Mouse (Mus musculus) heart, embryonic 10.5 days (tissue): ENCODE results near the gene Usp29. TPM values are rescaled to one million over a fixed set of nuclear protein-coding genes. Genes with fewer than 3 reads are reported as not detected.

Source experiments
- DNase-seq: peaks from one replicate; pipeline ENCODE4 v3.0.0-alpha.2; 2017; ENCODE audit warnings: low spot score
- H3K27ac ChIP-seq: fragments of 300-500 bp; sonication (generic); 2 replicates; pipeline ENCODE4 v1.5.1; 2016; ENCODE audit warnings: mild to moderate bottlenecking
- H3K27me3 ChIP-seq: fragments of 300-500 bp; sonication (generic); 2 replicates; pipeline ENCODE4 v1.6.1; 2016; ENCODE audit warnings: mild to moderate bottlenecking; ENCODE audit not compliant: poor library complexity, insufficient read depth, severe bottlenecking
- H3K36me3 ChIP-seq: fragments of 300-500 bp; sonication (generic); 2 replicates; pipeline ENCODE4 v1.6.1; 2016; ENCODE audit warnings: mild to moderate bottlenecking, moderate library complexity
- H3K4me1 ChIP-seq: fragments of 300-500 bp; sonication (generic); 2 replicates; pipeline ENCODE4 v1.6.1; 2016; ENCODE audit warnings: mild to moderate bottlenecking
- H3K4me3 ChIP-seq: fragments of 300-500 bp; sonication (generic); 2 replicates; pipeline ENCODE4 v1.5.1; 2016; ENCODE audit warnings: mild to moderate bottlenecking, moderate library complexity
- H3K9me3 ChIP-seq: fragments of 300-500 bp; sonication (generic); 2 replicates; pipeline ENCODE4 v1.6.1; 2016; ENCODE audit warnings: mild to moderate bottlenecking, moderate library complexity
- WGBS: fragments of 180-500 bp; shearing (Covaris S2); methylation state at CpG from one replicate; pipeline ENCODE4 v1.1.7; 2016; 5-methylcytosine and 5-hydroxymethylcytosine counted together
- polyA plus RNA-seq: library from polyadenylated mRNA; unstranded; fragments of >200 nt; fragmentation: Nextera tagmentation; extraction: Ambion mirVana; gene quantifications from 2 replicates; pipeline ENCODE4 v1.2.1, GENCODE M21; 2016

Usp29 gene
- polyA plus RNA-seq, 1 experiment from 2014 or later: 20.7 TPM

DNA sequence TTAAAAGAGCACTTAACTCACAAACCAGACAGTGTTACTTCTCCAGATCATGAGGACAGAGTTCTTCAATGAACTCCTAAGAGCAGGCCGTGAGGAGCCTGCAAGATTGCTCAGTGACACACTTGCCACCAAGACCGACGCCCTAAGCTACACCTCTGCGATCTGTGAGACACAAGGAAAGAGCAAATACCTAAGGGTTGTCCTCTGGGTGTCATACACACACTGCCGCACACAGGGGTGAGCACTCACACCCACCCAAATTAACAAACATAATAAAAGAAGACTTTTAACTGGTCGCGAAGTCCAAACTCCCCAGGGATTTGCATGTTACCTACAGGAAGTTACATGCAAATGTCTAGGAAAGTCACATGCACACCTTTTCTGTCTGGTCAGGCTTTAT lies 170.3 kb downstream of the Usp29 start:
- no peak for DNase-seq
- Histone ChIP-seq H3K4me3 (no peak overlapping the region), H3K36me3 (no peaks in the 10 kb centered on the region), H3K27me3 (no peaks in the 10 kb centered on the region), H3K27ac (no peak overlapping the region), H3K9me3 (no peaks in the 10 kb centered on the region), H3K4me1 (peaks cover 4% of the 10 kb centered on the region; the same call in 1 of the 2 replicates)
- WGBS: 91% methylated on average over 7 of the region's 7 CpGs

DNA sequence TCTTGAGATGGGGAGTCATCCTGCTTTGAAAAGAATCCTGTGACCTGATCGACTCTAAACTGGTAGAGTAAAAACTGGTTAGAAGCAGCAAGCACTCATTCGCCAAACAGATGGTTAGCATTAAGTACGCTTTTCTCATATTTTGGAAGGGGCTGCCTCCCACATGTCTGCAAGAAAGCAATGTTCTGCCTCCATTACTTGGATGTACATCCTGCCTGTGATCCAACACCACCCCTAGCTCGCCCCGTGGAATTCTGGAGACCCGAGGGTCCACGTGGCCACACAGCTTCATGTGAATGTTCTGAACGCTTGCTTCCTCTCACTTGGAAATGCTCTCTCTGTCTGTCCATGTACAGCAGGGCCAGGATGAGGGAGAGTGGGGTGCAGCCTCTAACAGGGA lies 173.1 kb downstream of the Usp29 start:
- Histone ChIP-seq H3K36me3 (no peaks in the 10 kb centered on the region), H3K4me1 (no peaks in the 10 kb centered on the region), H3K4me3 (no peak overlapping the region), H3K27ac (peak overlapping the region; percentile 42; the same call in 1 of the 2 replicates), H3K27me3 (no peaks in the 10 kb centered on the region), H3K9me3 (no peaks in the 10 kb centered on the region)
- no peak for DNase-seq
- WGBS: 82% methylated on average over 8 of the region's 8 CpGs

DNA sequence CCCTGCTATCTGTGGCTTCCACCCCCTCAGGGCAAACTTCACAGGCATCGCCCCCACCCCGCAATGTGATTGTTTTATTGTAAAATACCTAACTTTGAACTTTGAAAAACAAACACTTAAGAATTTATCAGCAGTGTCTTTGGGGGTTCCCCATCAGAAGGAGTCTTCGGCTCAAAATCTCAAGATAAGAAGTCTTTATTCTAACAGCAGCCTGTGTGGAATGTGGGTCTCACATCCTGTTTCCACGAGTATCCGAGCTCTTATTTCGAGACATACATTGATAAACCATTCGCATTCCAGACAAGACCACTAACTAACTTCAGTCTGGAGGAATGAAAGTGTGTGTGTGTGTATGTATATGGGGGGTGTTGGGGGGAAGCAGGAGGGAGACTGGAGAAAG lies 180.1 kb downstream of the Usp29 start:
- WGBS: 7% methylated on average over 7 of the region's 7 CpGs
- peak overlapping the region; percentile 79 for H3K27ac ChIP-seq
- H3K4me1 ChIP-seq: peaks cover 50% of the 10 kb centered on the region
- no peaks in the 10 kb centered on the region for H3K36me3 ChIP-seq
- H3K4me3 ChIP-seq: no peak overlapping the region
- no peaks in the 10 kb centered on the region for H3K27me3 ChIP-seq
- H3K9me3 ChIP-seq: no peaks in the 10 kb centered on the region
- DNase-seq: no peak

GRCm38 (mm10) chr7:6911731-6912130 lies 181.4 kb downstream of the Usp29 start:
- H3K4me1 ChIP-seq: peaks cover 53% of the 10 kb centered on the region
- H3K27me3 ChIP-seq: no peaks in the 10 kb centered on the region
- H3K9me3 ChIP-seq: no peaks in the 10 kb centered on the region
- no peaks in the 10 kb centered on the region for H3K36me3 ChIP-seq
- DNase-seq: no peak
- peak overlapping the region; percentile 79 for H3K27ac ChIP-seq
- 46% methylated on average over 5 of the region's 5 CpGs for WGBS
- H3K4me3 ChIP-seq: no peak overlapping the region

GRCm38 (mm10) chr7:6913439-6914380 lies 183.3 kb downstream of the Usp29 start:
- peak overlapping the region; percentile 57 for H3K4me3 ChIP-seq
- WGBS: 8% methylated on average over 30 of the region's 30 CpGs
- peak; percentile 92 for DNase-seq
- H3K9me3 ChIP-seq: no peaks in the 10 kb centered on the region
- H3K4me1 ChIP-seq: peaks cover 73% of the 10 kb centered on the region
- no peaks in the 10 kb centered on the region for H3K27me3 ChIP-seq
- peak overlapping the region; percentile 93 for H3K27ac ChIP-seq
- no peaks in the 10 kb centered on the region for H3K36me3 ChIP-seq

DNA sequence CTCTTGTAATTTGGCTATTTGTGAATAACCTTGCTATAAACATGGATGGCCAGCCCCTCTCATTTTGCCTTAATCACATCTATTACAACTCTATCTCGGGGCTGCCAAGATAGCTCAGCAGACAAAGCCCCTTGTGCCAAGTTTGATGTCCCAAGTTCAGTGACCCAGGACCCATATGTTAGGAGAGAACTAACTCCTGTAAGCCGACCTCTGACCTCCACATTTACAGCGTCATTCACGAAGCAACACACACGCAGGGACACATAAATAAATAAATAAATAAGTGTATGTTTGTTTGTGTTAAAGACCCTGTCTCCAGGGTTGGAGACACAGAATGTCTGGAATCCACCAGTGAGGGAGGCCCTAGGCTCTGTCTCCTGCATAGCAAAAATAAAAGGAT lies 186.7 kb downstream of the Usp29 start:
- Histone ChIP-seq H3K27me3 (no peaks in the 10 kb centered on the region), H3K27ac (peak overlapping the region; percentile 82), H3K9me3 (no peaks in the 10 kb centered on the region), H3K4me3 (no peak overlapping the region), H3K4me1 (peaks cover 52% of the 10 kb centered on the region), H3K36me3 (no peaks in the 10 kb centered on the region)
- no peak for DNase-seq
- WGBS: 49% methylated on average over 5 of the region's 5 CpGs

GRCm38 (mm10) chr7:6918267-6918666 lies 187.9 kb downstream of the Usp29 start:
- H3K4me3 ChIP-seq: no peak overlapping the region
- no peaks in the 10 kb centered on the region for H3K27me3 ChIP-seq
- 16% methylated on average over 10 of the region's 10 CpGs for WGBS
- no peaks in the 10 kb centered on the region for H3K36me3 ChIP-seq
- no peaks in the 10 kb centered on the region for H3K9me3 ChIP-seq
- peak overlapping the region; percentile 82 for H3K27ac ChIP-seq
- peaks cover 44% of the 10 kb centered on the region for H3K4me1 ChIP-seq
- DNase-seq: peak; percentile 92

- H3K36me3 ChIP-seq: no peaks in the 10 kb centered on the region
- no peaks in the 10 kb centered on the region for H3K9me3 ChIP-seq
- no peaks in the 10 kb centered on the region for H3K27me3 ChIP-seq
- no peak for DNase-seq
- H3K27ac ChIP-seq: no peak overlapping the region
- H3K4me1 ChIP-seq: peaks cover 33% of the 10 kb centered on the region
- WGBS: 55% methylated on average over 1 of the region's 1 CpGs
- H3K4me3 ChIP-seq: no peak overlapping the region
These were observed 188.9 kb downstream of the Usp29 start for GRCm38 (mm10) chr7:6919131-6919870.

- DNase-seq: no peak
- Histone ChIP-seq H3K27ac (no peak overlapping the region), H3K27me3 (no peaks in the 10 kb centered on the region), H3K36me3 (no peaks in the 10 kb centered on the region), H3K4me3 (no peak overlapping the region), H3K9me3 (no peaks in the 10 kb centered on the region), H3K4me1 (peaks cover 2% of the 10 kb centered on the region; the same call in 1 of the 2 replicates)
- WGBS: 90% methylated on average over 3 of the region's 3 CpGs
These were observed 193.1 kb downstream of the Usp29 start for GRCm38 (mm10) chr7:6923515-6923914.

GRCm38 (mm10) chr7:6925926-6926730 lies 195.8 kb downstream of the Usp29 start:
- WGBS: 69% methylated on average over 7 of the region's 7 CpGs

GRCm38 (mm10) chr7:6926731-6926995 lies 196.3 kb downstream of the Usp29 start:
- Histone ChIP-seq H3K4me3 (no peak overlapping the region), H3K36me3 (no peaks in the 10 kb centered on the region), H3K4me1 (no peaks in the 10 kb centered on the region; the same call in 1 of the 2 replicates), H3K9me3 (no peaks in the 10 kb centered on the region), H3K27ac (no peak overlapping the region), H3K27me3 (no peaks in the 10 kb centered on the region)
- DNase-seq: no peak
- WGBS: 89% methylated on average over 4 of the region's 4 CpGs

More at GRCm38 (mm10) chr7:6925926-6926730, 195.8 kb downstream of the Usp29 start:
- Histone ChIP-seq H3K27ac (no peak overlapping the region), H3K27me3 (no peaks in the 10 kb centered on the region), H3K36me3 (no peaks in the 10 kb centered on the region), H3K9me3 (no peaks in the 10 kb centered on the region), H3K4me3 (no peak overlapping the region), H3K4me1 (no peaks in the 10 kb centered on the region; the same call in 1 of the 2 replicates)
- no peak for DNase-seq

DNA sequence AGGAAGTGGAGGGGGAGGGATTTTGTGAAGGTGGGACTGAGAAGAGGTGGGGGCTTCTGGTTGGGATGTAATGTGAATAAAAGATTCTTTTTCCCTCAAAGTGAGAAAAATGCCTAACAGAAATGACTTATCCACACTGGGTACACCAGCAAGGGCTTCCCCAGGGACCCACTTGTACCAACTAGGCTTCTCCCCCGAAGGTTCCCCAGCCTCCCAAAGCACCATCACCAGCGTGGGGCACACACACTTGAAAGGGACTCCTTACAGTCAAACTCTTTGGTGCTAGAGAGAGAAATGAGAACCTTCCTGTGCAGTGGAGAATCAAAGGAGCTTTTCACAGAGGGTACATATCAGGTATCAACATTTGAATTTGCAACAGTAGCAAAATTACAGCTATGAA lies 198.9 kb downstream of the Usp29 start:
- no peak overlapping the region for H3K27ac ChIP-seq
- no peaks in the 10 kb centered on the region for H3K9me3 ChIP-seq
- DNase-seq: no peak
- no peaks in the 10 kb centered on the region for H3K27me3 ChIP-seq
- H3K4me3 ChIP-seq: no peak overlapping the region
- WGBS: 65% methylated on average over 2 of the region's 2 CpGs
- H3K4me1 ChIP-seq: no peaks in the 10 kb centered on the region; the same call in 1 of the 2 replicates
- no peaks in the 10 kb centered on the region for H3K36me3 ChIP-seq
